Mouse (Mus musculus) bone marrow, adult 2 months (tissue): ENCODE results near the gene Tarbp1. TPM values are rescaled to one million over a fixed set of nuclear protein-coding genes. Genes with fewer than 3 reads are reported as not detected.

Experiments
- H3K27ac ChIP-seq: fragments of 200-500 bp; 2 replicates; pipeline ENCODE4 v1.5.1; 2012; ENCODE audit warnings: low read depth, mild to moderate bottlenecking, control low read depth, inconsistent platforms, low read length; ENCODE audit not compliant: control insufficient read depth, poor library complexity, insufficient read depth
- H3K4me1 ChIP-seq: fragments of 200-500 bp; 2 replicates; pipeline ENCODE4 v1.6.1; 2011; ENCODE audit warnings: low read length; ENCODE audit not compliant: control insufficient read depth, insufficient read depth
- H3K4me3 ChIP-seq: fragments of 200-500 bp; replicated peaks from 2 replicates; pipeline ENCODE3; 2011; ENCODE audit warnings: mild to moderate bottlenecking, low read depth, low read length, control low read depth; ENCODE audit not compliant: control insufficient read depth
- CTCF ChIP-seq: fragments of 200-500 bp; IDR thresholded peaks from 2 replicates; pipeline ENCODE4 v1.5.1; 2011; ENCODE audit warnings: low read length, control low read depth; ENCODE audit not compliant: control insufficient read depth, insufficient read depth
- POLR2A ChIP-seq: fragments of 200-500 bp; IDR thresholded peaks from 2 replicates; pipeline ENCODE4 v1.6.1; 2011; ENCODE audit warnings: low read depth, mild to moderate bottlenecking, control low read depth, low read length, borderline replicate concordance; ENCODE audit not compliant: control insufficient read depth
- WGBS: fragments of 180-500 bp; shearing (Covaris S2); methylation state at CpG from one replicate; pipeline ENCODE4 v1.1.7; 2018; 5-methylcytosine and 5-hydroxymethylcytosine counted together
- polyA plus RNA-seq: library from polyadenylated mRNA; stranded (reverse); fragments of >200 nt; gene quantifications from 2 replicates; pipeline ENCODE4 v1.2.4, GENCODE M21; 2011; ENCODE audit warnings: low replicate concordance; ENCODE audit not compliant: missing spikeins, insufficient read depth, insufficient read length

The Tarbp1 gene
- 1.4 and 2.9 TPM in 2 replicates for polyA plus RNA-seq

GRCm38 (mm10) chr8:126474299-126475187 is at the start of gene Tarbp1:
Tarbp1 (minus strand) TSS chr8:126475065.
- WGBS, result under 1% methylated on average over 123 of the region's 124 CpGs
- Histone ChIP-seq H3K4me3 (peak within 1 kb of the TSS; percentile 89), H3K27ac (peak within 1 kb of the TSS; percentile 38), H3K4me1 (no peaks in the 10 kb centered on the region; the same call in 1 of the 2 replicates)
- TF ChIP-seq POLR2A, result peak; percentile 31; the same call in 1 of the 2 replicates
- no peak for TF ChIP-seq CTCF

DNA sequence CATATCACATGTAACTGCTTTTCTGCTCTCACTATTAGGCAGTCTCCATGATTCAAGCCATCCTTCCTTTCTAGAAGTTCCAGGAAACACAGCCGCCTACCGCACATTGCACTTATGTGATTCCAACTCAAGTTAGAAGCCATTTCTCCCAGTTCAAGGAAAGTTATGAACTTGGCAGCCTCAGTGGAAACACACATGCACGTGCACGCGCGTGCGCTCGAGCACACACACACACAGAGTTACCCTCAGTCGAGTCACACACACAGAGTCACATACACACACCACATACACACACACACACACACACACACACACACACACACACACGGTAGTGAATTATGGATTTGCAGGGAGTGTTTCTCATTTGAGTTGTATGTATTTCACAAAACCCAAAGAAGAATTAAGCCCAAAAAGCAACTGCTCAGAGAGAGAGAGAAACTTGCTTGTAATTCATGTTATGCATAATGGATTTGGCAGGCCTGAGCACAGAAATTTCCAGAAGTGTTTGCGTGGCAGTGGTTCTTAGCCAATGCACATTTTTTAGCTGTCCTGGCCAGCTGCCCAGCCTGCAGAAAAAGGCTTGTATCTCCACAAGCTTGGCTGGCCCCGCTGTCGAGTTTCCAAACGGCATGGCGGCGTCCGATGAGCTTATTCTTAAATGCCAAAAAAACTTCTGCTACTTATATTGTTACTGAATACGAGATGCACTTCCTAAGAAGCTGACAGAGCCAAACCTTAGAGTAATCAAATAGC is 49.5 kb upstream of the Tarbp1 start:
- Histone ChIP-seq H3K27ac (no peak overlapping the region), H3K4me3 (no peak overlapping the region), H3K4me1 (peaks cover 10% of the 10 kb centered on the region; the same call in 1 of the 2 replicates)
- TF ChIP-seq CTCF, result no peak
- TF ChIP-seq POLR2A, result no peak
- 80% methylated on average over 18 of the region's 18 CpGs for WGBS

DNA sequence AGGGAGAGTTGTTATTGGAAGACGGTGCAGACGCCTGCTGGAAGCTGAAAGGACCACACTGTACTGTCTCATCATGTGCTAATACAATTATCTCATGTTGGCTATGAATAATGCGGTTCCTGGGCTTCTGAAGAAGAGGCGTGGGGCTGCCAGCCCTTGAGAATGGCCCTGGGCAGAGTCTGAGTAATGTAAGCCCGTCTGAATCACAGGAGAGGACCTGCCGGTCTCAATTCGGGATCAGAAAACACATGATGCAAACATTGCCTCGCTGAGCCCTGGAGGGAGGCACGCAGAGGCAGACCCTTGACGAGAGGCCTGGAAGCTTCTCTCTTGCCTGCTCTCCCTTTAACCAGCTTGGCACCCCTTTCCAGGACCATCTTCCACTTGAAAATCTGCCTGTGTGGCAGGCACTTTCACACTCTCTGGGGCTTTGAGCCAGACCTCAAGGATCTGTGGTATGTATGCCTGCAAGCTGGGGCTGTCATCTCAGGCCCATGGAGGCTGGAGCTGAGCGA is 48.3 kb upstream of the Tarbp1 start:
- Histone ChIP-seq H3K4me1 (peaks cover 8% of the 10 kb centered on the region; the same call in 1 of the 2 replicates), H3K27ac (no peak overlapping the region), H3K4me3 (no peak overlapping the region)
- TF ChIP-seq CTCF, result no peak
- no peak for TF ChIP-seq POLR2A
- 86% methylated on average over 11 of the region's 11 CpGs for WGBS

DNA sequence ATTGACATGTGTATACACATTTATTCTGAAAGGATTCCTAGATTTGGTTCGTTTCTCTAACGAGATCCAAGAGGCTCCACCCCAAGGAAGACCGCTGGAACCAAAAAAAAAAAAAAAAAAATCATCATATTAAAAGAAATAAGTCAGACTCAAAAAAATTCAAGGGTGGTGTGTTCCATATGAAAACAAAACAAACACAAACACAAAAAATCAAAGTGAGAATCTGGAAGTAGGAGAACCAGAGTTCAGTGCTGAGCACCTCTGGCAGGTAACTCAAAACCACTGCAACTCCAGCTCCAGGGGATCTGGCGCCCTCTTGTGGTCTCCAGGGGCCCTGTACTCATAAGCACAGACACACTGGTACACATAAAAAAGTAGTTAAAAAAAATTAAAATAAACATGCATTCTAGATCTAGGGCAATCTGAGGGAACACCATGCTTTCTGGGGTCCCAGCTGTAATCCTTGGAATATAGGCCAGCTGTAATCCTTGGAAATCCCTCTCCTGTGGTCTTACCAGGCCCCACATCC is 44.6 kb upstream of the Tarbp1 start:
- Histone ChIP-seq H3K27ac (no peak overlapping the region), H3K4me3 (no peak overlapping the region), H3K4me1 (peaks cover 4% of the 10 kb centered on the region; the same call in 1 of the 2 replicates)
- WGBS, result 86% methylated on average over 4 of the region's 4 CpGs
- TF ChIP-seq CTCF, result 0 out of 2 replicates have a peak, but pooled peaks have one; percentile 4
- no peak for TF ChIP-seq POLR2A

DNA sequence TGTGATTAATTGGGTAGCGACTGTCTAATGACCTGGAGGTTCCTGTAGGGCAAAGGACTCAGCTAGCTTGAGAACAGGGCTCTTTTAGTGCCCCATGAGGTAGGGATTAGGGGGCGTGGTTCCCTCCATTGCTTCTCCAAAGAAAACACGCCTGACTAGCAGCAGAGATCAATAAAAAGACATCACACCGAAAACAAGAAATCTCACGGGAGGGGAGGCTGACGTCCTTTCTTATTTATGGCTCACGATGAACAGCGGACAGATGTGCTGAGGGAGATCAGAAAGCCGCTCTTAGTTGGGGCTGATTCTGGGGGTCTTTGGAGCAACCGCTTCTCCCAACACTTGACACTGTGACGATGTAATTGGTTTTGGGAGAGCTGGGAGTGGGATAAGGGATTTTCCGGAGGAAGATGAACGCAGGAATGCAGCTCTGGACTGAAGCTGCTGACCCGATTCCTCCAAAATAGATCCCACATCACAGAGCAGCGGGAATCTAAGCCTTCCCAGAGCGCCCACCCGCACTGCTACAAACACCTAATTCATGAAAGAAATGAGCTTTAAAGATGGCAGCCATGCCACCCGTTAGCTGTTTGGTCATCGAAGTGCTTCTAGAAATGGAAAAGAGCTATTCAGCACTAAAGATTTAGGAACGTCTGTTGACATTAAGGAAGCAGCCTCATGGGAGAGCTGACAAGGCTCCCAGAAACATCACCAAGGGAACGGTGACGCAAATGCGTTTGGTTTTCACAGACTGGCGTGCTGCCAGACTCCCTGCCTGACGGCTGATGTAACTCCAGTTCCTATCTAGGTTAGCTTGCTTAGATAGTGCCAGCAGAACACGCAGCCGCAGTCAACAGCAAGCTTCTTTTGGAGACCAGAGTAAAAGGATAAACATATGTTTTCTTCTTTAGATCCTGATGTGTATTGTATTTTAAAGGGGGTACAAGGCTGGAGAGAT is 42.0 kb upstream of the Tarbp1 start:
- TF ChIP-seq CTCF (no peak), POLR2A (no peak)
- Histone ChIP-seq H3K4me1 (peaks cover 4% of the 10 kb centered on the region; the same call in 1 of the 2 replicates), H3K27ac (no peak overlapping the region), H3K4me3 (no peak overlapping the region)
- WGBS, result 31% methylated on average over 27 of the region's 27 CpGs

- peaks cover 2% of the 10 kb centered on the region; the same call in 1 of the 2 replicates for H3K4me1 ChIP-seq
- H3K27ac ChIP-seq, result no peak overlapping the region
- TF ChIP-seq CTCF (no peak), POLR2A (no peak)
- 76% methylated on average over 10 of the region's 10 CpGs for WGBS
- no peak overlapping the region for H3K4me3 ChIP-seq
Measured at GRCm38 (mm10) chr8:126514011-126514964, 39.4 kb upstream of the Tarbp1 start.
